Mouse (Mus musculus) hindbrain, embryonic 11.5 days (tissue): ENCODE results near the gene Btbd9. TPM values are rescaled to one million over a fixed set of nuclear protein-coding genes. Genes with fewer than 3 reads are reported as not detected.

Source experiments
- ATAC-seq: fragments of 200-750 bp; cut with Nextera tagmentation; 2 replicates; pipeline ENCODE4 v1.8.0; 2017; ENCODE audit warnings: mild to moderate bottlenecking, moderate TSS enrichment, moderate library complexity; ENCODE audit not compliant: low FRiP score
- DNase-seq: peaks from one replicate; pipeline ENCODE4 v3.0.0-alpha.2; 2015; ENCODE audit warnings: low spot score
- H3K27ac ChIP-seq: fragments of 300-500 bp; sonication (generic); 2 replicates; pipeline ENCODE4 v1.5.1; 2014; ENCODE audit warnings: mild to moderate bottlenecking, low read depth, low read length
- H3K27me3 ChIP-seq: fragments of 300-500 bp; sonication (generic); 2 replicates; pipeline ENCODE4 v1.6.1; 2014; ENCODE audit warnings: mild to moderate bottlenecking, low read length, moderate library complexity, mixed read lengths; ENCODE audit not compliant: control insufficient read depth, insufficient read depth
- H3K36me3 ChIP-seq: fragments of 300-500 bp; sonication (generic); 2 replicates; pipeline ENCODE4 v1.6.1; 2014; ENCODE audit warnings: mild to moderate bottlenecking, low read length, moderate library complexity, mixed read lengths; ENCODE audit not compliant: control insufficient read depth, insufficient read depth
- H3K4me1 ChIP-seq: fragments of 300-500 bp; sonication (generic); replicated peaks from 2 replicates; pipeline ENCODE4 v1.6.1; 2014; ENCODE audit warnings: low read length, mixed read lengths; ENCODE audit not compliant: control insufficient read depth, insufficient read depth
- H3K4me2 ChIP-seq: fragments of 300-500 bp; sonication (generic); replicated peaks from 2 replicates; pipeline ENCODE4 v1.6.1; 2014; ENCODE audit warnings: mild to moderate bottlenecking, low read depth, low read length
- H3K4me3 ChIP-seq: fragments of 300-500 bp; sonication (generic); 2 replicates; pipeline ENCODE4 v1.5.1; 2014; ENCODE audit warnings: low read depth, low read length
- H3K9ac ChIP-seq: fragments of 300-500 bp; sonication (generic); 2 replicates; pipeline ENCODE4 v1.6.1; 2014; ENCODE audit warnings: low read depth, low read length
- H3K9me3 ChIP-seq: fragments of 300-500 bp; sonication (generic); 2 replicates; pipeline ENCODE4 v1.6.1; 2016; ENCODE audit warnings: low read length; ENCODE audit not compliant: control insufficient read depth
- WGBS: fragments of 180-500 bp; shearing (Covaris S2); extraction: QIAGEN DNeasy Blood & Tissue Kit; methylation state at CpG from one replicate; pipeline ENCODE4 v1.1.7; 2014; 5-methylcytosine and 5-hydroxymethylcytosine counted together
- polyA plus RNA-seq: library from polyadenylated mRNA; unstranded; fragments of >200 nt; fragmentation: Nextera tagmentation; extraction: Ambion mirVana; gene quantifications from 2 replicates; pipeline ENCODE4 v1.2.1, GENCODE M21; 2014

Btbd9 gene
- polyA plus RNA-seq, 1 experiment from 2014 or later = 63.0 TPM

DNA sequence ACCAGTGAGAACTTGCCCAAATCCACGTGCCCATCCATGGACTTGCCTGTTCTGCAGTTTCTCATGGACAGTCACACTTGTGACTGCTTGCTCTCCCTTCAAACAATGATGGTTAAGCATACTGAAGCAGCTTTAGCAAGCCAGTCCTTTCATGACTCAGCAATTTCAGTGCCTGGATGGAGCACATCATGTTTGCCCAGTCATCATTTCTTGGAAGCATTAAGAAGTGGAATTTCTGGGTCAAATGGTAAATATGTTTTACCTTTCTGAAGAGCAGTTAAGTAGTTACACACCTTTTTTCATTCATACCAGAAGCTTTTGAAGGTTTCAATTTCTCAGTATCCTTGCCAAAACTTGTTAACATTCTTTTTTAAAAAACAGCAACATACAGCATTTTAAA is 201.2 kb downstream of the Btbd9 start:
- no peak overlapping the region for H3K4me3 ChIP-seq
- H3K4me1 ChIP-seq = 0 out of 2 replicates have a peak, but pooled peaks cover 6% of the 10 kb centered on the region
- no peak overlapping the region for H3K9ac ChIP-seq
- H3K4me2 ChIP-seq = no peak overlapping the region
- 82% methylated on average over 1 of the region's 1 CpGs for WGBS
- no peaks in the 10 kb centered on the region for H3K27me3 ChIP-seq
- H3K36me3 ChIP-seq = no peaks in the 10 kb centered on the region
- no peak for DNase-seq
- no peaks in the 10 kb centered on the region for H3K9me3 ChIP-seq
- H3K27ac ChIP-seq = no peak overlapping the region; the same call in 1 of the 2 replicates
- ATAC-seq = no peak

DNA sequence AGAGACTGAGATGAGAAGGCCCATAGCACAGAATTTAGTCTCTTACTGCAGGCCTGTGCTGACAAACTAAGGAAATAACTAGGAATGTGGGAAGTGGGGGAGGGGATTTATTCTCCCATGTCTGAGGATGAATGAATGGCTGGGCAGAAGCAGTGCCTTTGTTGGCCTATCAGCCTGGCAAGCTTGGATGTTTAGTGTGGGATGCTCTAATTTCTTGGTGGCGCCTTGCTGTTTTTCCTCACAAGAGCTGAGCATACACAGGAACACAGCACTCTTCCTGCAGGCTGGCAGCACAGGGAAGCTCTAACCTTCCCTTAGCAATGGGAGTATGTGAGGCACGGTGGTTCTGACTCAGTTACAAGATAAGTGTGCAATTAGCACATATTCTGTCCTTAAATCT is 207.7 kb downstream of the Btbd9 start:
- 0 out of 2 replicates have a peak overlapping the region, but pooled peaks have one; percentile 7 for H3K9ac ChIP-seq
- no peaks in the 10 kb centered on the region for H3K4me1 ChIP-seq
- peak; percentile 41 for DNase-seq
- no peaks in the 10 kb centered on the region for H3K27me3 ChIP-seq
- H3K4me3 ChIP-seq = no peak overlapping the region
- WGBS = 62% methylated on average over 2 of the region's 2 CpGs
- H3K9me3 ChIP-seq = no peaks in the 10 kb centered on the region
- no peaks in the 10 kb centered on the region for H3K36me3 ChIP-seq
- H3K27ac ChIP-seq = 0 out of 2 replicates have a peak overlapping the region, but pooled peaks have one; percentile 36
- ATAC-seq = no peak
- H3K4me2 ChIP-seq = no peak overlapping the region

GRCm38 (mm10) chr17:30364701-30365100 is 211.6 kb downstream of the Btbd9 start:
- 90% methylated on average over 1 of the region's 1 CpGs for WGBS
- DNase-seq = no peak
- Histone ChIP-seq H3K4me2 (no peak overlapping the region), H3K9me3 (no peaks in the 10 kb centered on the region), H3K9ac (no peak overlapping the region), H3K27me3 (no peaks in the 10 kb centered on the region), H3K4me3 (no peak overlapping the region), H3K36me3 (no peaks in the 10 kb centered on the region), H3K4me1 (no peaks in the 10 kb centered on the region), H3K27ac (no peak overlapping the region)
- no peak for ATAC-seq

GRCm38 (mm10) chr17:30363365-30363764 is 212.9 kb downstream of the Btbd9 start:
- Histone ChIP-seq H3K27me3 (no peaks in the 10 kb centered on the region), H3K27ac (no peak overlapping the region), H3K4me2 (no peak overlapping the region), H3K9ac (no peak overlapping the region), H3K4me1 (no peaks in the 10 kb centered on the region), H3K4me3 (no peak overlapping the region), H3K9me3 (no peaks in the 10 kb centered on the region), H3K36me3 (no peaks in the 10 kb centered on the region)
- no peak for ATAC-seq
- 78% methylated on average over 5 of the region's 5 CpGs for WGBS
- DNase-seq = no peak

- Histone ChIP-seq H3K4me3 (no peak overlapping the region), H3K27me3 (no peaks in the 10 kb centered on the region), H3K36me3 (no peaks in the 10 kb centered on the region), H3K9me3 (no peaks in the 10 kb centered on the region), H3K27ac (no peak overlapping the region), H3K4me1 (no peaks in the 10 kb centered on the region), H3K9ac (no peak overlapping the region), H3K4me2 (no peak overlapping the region)
- DNase-seq (no peak), ATAC-seq (no peak)
- 53% methylated on average over 1 of the region's 1 CpGs for WGBS
Measured at GRCm38 (mm10) chr17:30360654-30361053, 215.6 kb downstream of the Btbd9 start.

GRCm38 (mm10) chr17:30359392-30359791 is 216.9 kb downstream of the Btbd9 start:
- DNase-seq (no peak), ATAC-seq (no peak)
- H3K9ac ChIP-seq = no peak overlapping the region
- H3K4me3 ChIP-seq = no peak overlapping the region
- WGBS = 90% methylated on average over 5 of the region's 5 CpGs
- H3K4me2 ChIP-seq = no peak overlapping the region
- no peaks in the 10 kb centered on the region for H3K4me1 ChIP-seq
- H3K27ac ChIP-seq = no peak overlapping the region
- H3K27me3 ChIP-seq = no peaks in the 10 kb centered on the region
- no peaks in the 10 kb centered on the region for H3K9me3 ChIP-seq
- H3K36me3 ChIP-seq = no peaks in the 10 kb centered on the region

DNA sequence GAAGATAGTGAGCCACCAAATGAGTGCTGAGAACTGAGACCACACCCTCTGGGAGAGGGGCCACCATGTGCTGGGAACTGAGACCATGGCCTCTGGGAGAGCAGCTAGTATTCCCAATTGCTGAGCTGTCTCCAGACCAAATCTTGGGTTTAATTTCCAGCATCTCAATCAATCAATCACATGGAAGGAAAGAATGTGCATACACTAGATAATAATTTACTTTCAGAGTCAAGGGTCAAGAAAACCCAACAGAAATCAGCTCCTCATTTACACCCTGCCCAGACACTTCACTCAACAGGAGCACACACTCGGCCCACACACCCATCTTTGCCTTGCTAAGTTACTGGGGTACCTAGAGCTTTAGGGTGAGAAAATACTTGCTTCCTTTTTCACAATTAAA is 220.9 kb downstream of the Btbd9 start:
- DNase-seq (no peak), ATAC-seq (no peak)
- Histone ChIP-seq H3K4me1 (no peaks in the 10 kb centered on the region), H3K27ac (no peak overlapping the region), H3K4me3 (no peak overlapping the region), H3K4me2 (no peak overlapping the region), H3K27me3 (no peaks in the 10 kb centered on the region), H3K36me3 (no peaks in the 10 kb centered on the region), H3K9ac (no peak overlapping the region), H3K9me3 (no peaks in the 10 kb centered on the region)
- 79% methylated on average over 1 of the region's 1 CpGs for WGBS

DNA sequence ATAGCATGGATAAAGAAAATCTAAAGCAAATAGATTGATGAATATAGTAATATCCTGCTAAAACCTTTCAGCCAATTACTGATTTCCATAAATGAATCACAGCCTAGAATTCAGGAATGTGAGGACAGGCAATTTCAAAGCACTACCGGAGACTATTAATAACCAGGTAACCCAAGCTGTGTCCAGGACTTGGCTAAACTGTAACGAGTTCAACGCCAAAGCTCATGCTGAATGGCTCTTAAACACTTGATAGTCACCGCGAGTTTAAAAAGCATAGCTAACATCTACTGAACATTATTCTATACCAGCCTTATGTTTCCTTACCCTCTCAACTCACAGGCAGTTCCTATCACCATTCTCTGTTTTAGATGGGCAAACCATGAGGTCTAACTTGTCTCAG is 221.9 kb downstream of the Btbd9 start:
- Histone ChIP-seq H3K4me1 (no peaks in the 10 kb centered on the region), H3K27me3 (no peaks in the 10 kb centered on the region), H3K36me3 (no peaks in the 10 kb centered on the region), H3K4me2 (no peak overlapping the region), H3K4me3 (no peak overlapping the region), H3K27ac (no peak overlapping the region), H3K9ac (no peak overlapping the region), H3K9me3 (no peaks in the 10 kb centered on the region)
- 91% methylated on average over 5 of the region's 5 CpGs for WGBS
- ATAC-seq (no peak), DNase-seq (no peak)

DNA sequence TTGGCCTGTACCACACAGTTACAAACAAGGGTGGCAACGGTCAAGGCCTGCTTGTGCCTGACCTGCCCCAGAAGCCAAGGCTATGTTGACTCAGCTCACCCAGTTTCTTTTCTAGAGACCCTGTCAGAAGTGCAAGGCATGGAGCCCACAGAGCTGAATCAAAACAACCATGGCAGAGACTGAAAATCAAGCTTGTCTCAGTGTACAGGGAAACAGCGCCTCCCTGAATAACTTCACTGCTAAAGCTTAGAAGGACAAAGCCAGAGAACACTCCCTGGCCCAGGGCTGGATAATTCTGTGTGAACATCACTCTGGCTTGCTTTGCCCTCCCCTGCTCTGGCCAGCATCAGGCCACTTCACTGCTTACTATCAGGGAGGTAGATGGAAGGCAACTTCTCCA is 228.3 kb downstream of the Btbd9 start:
- no peak overlapping the region for H3K9ac ChIP-seq
- peaks cover 2% of the 10 kb centered on the region; the same call in 1 of the 2 replicates for H3K4me1 ChIP-seq
- H3K9me3 ChIP-seq = no peaks in the 10 kb centered on the region
- no peaks in the 10 kb centered on the region for H3K27me3 ChIP-seq
- no peak overlapping the region for H3K4me2 ChIP-seq
- ATAC-seq (no peak), DNase-seq (no peak)
- no peaks in the 10 kb centered on the region for H3K36me3 ChIP-seq
- H3K27ac ChIP-seq = no peak overlapping the region
- WGBS = 48% methylated on average over 2 of the region's 2 CpGs
- no peak overlapping the region for H3K4me3 ChIP-seq
